8 mouse cellular contexts compared by ENCODE assay signal in genomic region chr12:108994436-108995031, GRCm38 (mm10).
DNase-seq lines count a peak whose midpoint lies in the region; ATAC-seq lines count a peak whose summit lies in the region.

No protein-coding gene starts in this region.

- no peak overlapping the region for H3K4me2 ChIP-seq in forebrain, embryonic 14.5 days (ENCODE audit: low read length)

- H3K27ac ChIP-seq in forebrain, embryonic 14.5 days (ENCODE audit: low read depth, low read length): no peak overlapping the region

- peak; percentile 80 to 81 for DNase-seq in B cell, adult 2 months
- peak; percentile 42 for DNase-seq in adrenal gland, adult 8-10 months
- peak; percentile 59 for DNase-seq in forebrain, embryonic 14.5 days (ENCODE audit: low spot score)
- DNase-seq in heart, postnatal 36 days: peak; percentile 74 to 84
- peak; percentile 93 to 95 for DNase-seq in kidney, postnatal 4 days
- peak; percentile 86 for DNase-seq in lung, postnatal 14 days
- peak; percentile 57 to 64 for DNase-seq in right cerebral cortex, postnatal 10 days (ENCODE audit: low spot score in 2 of 2)
- peak; percentile 70 to 74 for DNase-seq in urinary bladder, postnatal 36 days (ENCODE audit: low spot score in 2 of 2)

- WGBS in forebrain, embryonic 14.5 days: 13% methylated on average over 19 of the region's 19 CpGs

- H3K9me3 ChIP-seq in forebrain, embryonic 14.5 days (replicated peaks; ENCODE audit: control insufficient read depth, low read length): no peaks in the 10 kb centered on the region

- H3K9ac ChIP-seq in forebrain, embryonic 14.5 days (ENCODE audit: low read length): no peak overlapping the region

- H3K36me3 ChIP-seq in forebrain, embryonic 14.5 days (ENCODE audit: control insufficient read depth, insufficient read depth, low read length): no peaks in the 10 kb centered on the region

- intact Hi-C loops in heart, postnatal 36 days (cut with DNase I): loop anchor here (5.0 kb wide), 1 partner anchor 92 kb away; no protein-coding TSS in a partner anchor

- H3K4me3 ChIP-seq in forebrain, embryonic 14.5 days (ENCODE audit: low read depth, low read length): no peak overlapping the region

- ATAC-seq in forebrain, embryonic 14.5 days: no peak

- no peaks in the 10 kb centered on the region for H3K27me3 ChIP-seq in forebrain, embryonic 14.5 days (replicated peaks; ENCODE audit: control insufficient read depth, insufficient read depth, low read length)

- no peaks in the 10 kb centered on the region for H3K4me1 ChIP-seq in forebrain, embryonic 14.5 days (ENCODE audit: control insufficient read depth, insufficient read depth, low read length)

Comparison
In these comparisons a context has a peak if more than half of its experiments do, and no peak if none do; other contexts are left out.
1. DNase-seq: peak in every context shown above with its lines; median percentile 94 in kidney, postnatal 4 days; 86 in lung, postnatal 14 days; 80 in B cell, adult 2 months; 79 in heart, postnatal 36 days; 72 in urinary bladder, postnatal 36 days; 60 in right cerebral cortex, postnatal 10 days; 59 in forebrain, embryonic 14.5 days; 42 in adrenal gland, adult 8-10 months.